ENCODE assay signal across 8 mouse cellular contexts in genomic region chr13:9763100-9763827, GRCm38 (mm10). TPM values are rescaled to one million over a fixed set of nuclear protein-coding genes. Genes with fewer than 3 reads are reported as not detected.
DNase-seq lines count a peak whose midpoint lies in the region; ATAC-seq and TF ChIP-seq lines count a peak whose summit lies in the region.

No protein-coding gene starts in this region.

- H3K27me3 ChIP-seq in kidney, adult 2 months (replicated peaks; ENCODE audit: control insufficient read depth, insufficient read depth, low read length), result no peaks in the 10 kb centered on the region
- H3K27me3 ChIP-seq in embryonic facial prominence, embryonic 12.5 days, result no peaks in the 10 kb centered on the region
- no peaks in the 10 kb centered on the region for H3K27me3 ChIP-seq in stomach, postnatal 0 days (ENCODE audit: control insufficient read depth, insufficient read depth, low read length)

- H3K9ac ChIP-seq in ES-E14 (ENCODE audit: insufficient read depth, low read depth, low read length, poor library complexity, severe bottlenecking), result peak overlapping the region; percentile 96
- peak overlapping the region; percentile 99 for H3K9ac ChIP-seq in embryonic facial prominence, embryonic 12.5 days
- H3K9ac ChIP-seq in stomach, postnatal 0 days (ENCODE audit: low read length), result peak overlapping the region; percentile 100

- DNase-seq in kidney, adult 2 months, result peak; percentile 44
- DNase-seq in kidney, postnatal 10 days, result no peak
- peak; percentile 13 for DNase-seq in ES-E14 (ENCODE audit: low read depth, low spot score)
- peak; percentile 78 for DNase-seq in induced T-regulatory cell, adult 2 months (ENCODE audit: low read depth)
- DNase-seq in stomach, postnatal 0 days (ENCODE audit: low spot score), result no peak
- no peak for DNase-seq in gastrocnemius, postnatal 36 days

- TF ChIP-seq POLR2A in kidney, adult 2 months (IDR thresholded peaks at IDR 0.05; ENCODE audit: low read depth, low read length), result no peak

- WGBS in kidney, adult 2 months, result under 1% methylated on average over 21 of the region's 21 CpGs
- WGBS in embryonic facial prominence, embryonic 12.5 days, result 4% methylated on average over 21 of the region's 21 CpGs
- WGBS in macrophage (ENCODE audit: missing documents), result 4% methylated on average over 21 of the region's 21 CpGs
- 1% methylated on average over 21 of the region's 21 CpGs for WGBS in stomach, postnatal 0 days

- H3K4me3 ChIP-seq in kidney, adult 2 months (ENCODE audit: insufficient read depth, low read depth, low read length), result peak overlapping the region; percentile 90
- H3K4me3 ChIP-seq in ES-E14 (ENCODE audit: insufficient read depth in 1 of 2, low read depth in 1 of 2, low read length in 2 of 2, poor library complexity in 1 of 2, severe bottlenecking in 1 of 2) (peak overlapping the region; percentile 92 to 93), macrophage (ENCODE audit: inconsistent target) (peak overlapping the region; percentile 66)
- peak overlapping the region; percentile 94 for H3K4me3 ChIP-seq in embryonic facial prominence, embryonic 12.5 days
- peak overlapping the region; percentile 92 for H3K4me3 ChIP-seq in stomach, postnatal 0 days (ENCODE audit: low read depth, low read length)

- in situ Hi-C loops in ES-E14 (cut with MboI; ENCODE audit: low sequenced_read_pairs in 2 of 2, unreplicated experiment in 2 of 2), result no loop called here

- H3K36me3 ChIP-seq in kidney, adult 2 months (ENCODE audit: control insufficient read depth, insufficient read depth, low read length), result no peaks in the 10 kb centered on the region
- H3K36me3 ChIP-seq in ES-E14 (ENCODE audit: control insufficient read depth, insufficient read depth, low read length, poor library complexity, severe bottlenecking) (no peaks in the 10 kb centered on the region), macrophage (ENCODE audit: inconsistent target) (no peaks in the 10 kb centered on the region)
- H3K36me3 ChIP-seq in embryonic facial prominence, embryonic 12.5 days, result no peaks in the 10 kb centered on the region
- H3K36me3 ChIP-seq in stomach, postnatal 0 days (ENCODE audit: control insufficient read depth, insufficient read depth, low read length), result no peaks in the 10 kb centered on the region

- H3K79me2 ChIP-seq in macrophage (ENCODE audit: inconsistent target), result peaks cover 55% of the 10 kb centered on the region

- intact Hi-C loops in gastrocnemius, postnatal 36 days (cut with DNase I), result no loop called here

- ATAC-seq in embryonic facial prominence, embryonic 12.5 days (ENCODE audit: insufficient number of reproducible peaks, insufficient read depth, low FRiP score, low TSS enrichment), result peak; percentile 43
- peak; percentile 76 for ATAC-seq in stomach, postnatal 0 days (ENCODE audit: low FRiP score, low TSS enrichment)

- peak overlapping the region; percentile 77 for H3K4me2 ChIP-seq in embryonic facial prominence, embryonic 12.5 days (replicated peaks)
- peak overlapping the region; percentile 74 for H3K4me2 ChIP-seq in stomach, postnatal 0 days (replicated peaks; ENCODE audit: low read depth)

- no peak for TF ChIP-seq CTCF in kidney, adult 2 months (conservative IDR thresholded peaks at IDR 0.05; ENCODE audit: insufficient read depth, insufficient read length, low read depth, low read length)
- no peak for TF ChIP-seq CTCF in stomach, postnatal 0 days (IDR thresholded peaks at IDR 0.05; ENCODE audit: low read depth)

- H3K27ac ChIP-seq in kidney, adult 2 months (ENCODE audit: insufficient read depth, low read depth, low read length), result peak overlapping the region; percentile 61
- no peak overlapping the region for H3K27ac ChIP-seq in ES-E14 (ENCODE audit: insufficient read depth, low read depth, low read length, poor library complexity, severe bottlenecking)
- peak overlapping the region; percentile 100 for H3K27ac ChIP-seq in embryonic facial prominence, embryonic 12.5 days
- 0 out of 2 replicates have a peak overlapping the region, but pooled peaks have one; percentile 12 for H3K27ac ChIP-seq in macrophage
- peak overlapping the region; percentile 99 for H3K27ac ChIP-seq in stomach, postnatal 0 days (replicated peaks)

- no peaks in the 10 kb centered on the region for H3K9me3 ChIP-seq in ES-E14 (ENCODE audit: control insufficient read depth, insufficient read depth, low read depth, low read length)
- no peaks in the 10 kb centered on the region for H3K9me3 ChIP-seq in embryonic facial prominence, embryonic 12.5 days
- H3K9me3 ChIP-seq in stomach, postnatal 0 days (ENCODE audit: control insufficient read depth, low read length), result no peaks in the 10 kb centered on the region

- TF ChIP-seq EP300 in stomach, postnatal 0 days (optimal IDR thresholded peaks at IDR 0.05), result no peak

- H3K4me1 ChIP-seq in kidney, adult 2 months (ENCODE audit: control insufficient read depth, insufficient read depth, low read length), result peaks cover 18% of the 10 kb centered on the region
- H3K4me1 ChIP-seq in ES-E14 (ENCODE audit: control insufficient read depth in 2 of 2, insufficient read depth in 2 of 2, low read length in 2 of 2, poor library complexity in 1 of 2), result peaks cover 0 to 8% of the 10 kb centered on the region in 2 experiments; a peak in 2 of 4 replicates
- peaks cover 51% of the 10 kb centered on the region for H3K4me1 ChIP-seq in embryonic facial prominence, embryonic 12.5 days
- H3K4me1 ChIP-seq in stomach, postnatal 0 days (replicated peaks; ENCODE audit: control insufficient read depth, insufficient read depth), result no peaks in the 10 kb centered on the region; the same call in 1 of the 2 replicates

TF ChIP-seq in ES-E14, 5 proteins besides CTCF, POLR2A, EP300 and RAD21:
- no peak for TF ChIP-seq ZNF384 (IDR thresholded peaks at IDR 0.05; ENCODE audit: low read depth, low read length)
- no peak for TF ChIP-seq MAFK (IDR thresholded peaks at IDR 0.05; ENCODE audit: insufficient read depth, low read depth, low read length)
- no peak for TF ChIP-seq CHD2 (IDR thresholded peaks at IDR 0.05; ENCODE audit: low read depth, low read length)
- TF ChIP-seq HCFC1 (IDR thresholded peaks at IDR 0.05; ENCODE audit: borderline replicate concordance, insufficient read depth, low read length), result no peak
- TF ChIP-seq ZC3H11A (IDR thresholded peaks at IDR 0.05; ENCODE audit: borderline replicate concordance, low read depth, low read length), result no peak

RNA-seq across cellular contexts. Expression of gene Zmynd11, which starts 1.9 kb away (rescaled TPM):
- 42.8 and 47.4 TPM in 2 replicates for polyA plus RNA-seq in kidney, adult 2 months (2012; rRNA removed)
- 24.3 and 29.8 TPM in 2 replicates for total RNA-seq in ES-E14 (2012; rRNA removed)
- polyA plus RNA-seq in embryonic facial prominence, embryonic 12.5 days (2016; fragmentation: Nextera tagmentation; extraction: Ambion mirVana), result 138 and 142 TPM in 2 replicates
- 100 to 1,000 TPM in 25 of 26 experiments, 10 to 100 TPM in 1; 94.5 to 281 (median 179) TPM for total RNA-seq in macrophage (2018; cell fraction: chromatin; rRNA removed)
- total RNA-seq in macrophage (2018; cell fraction: cytosol; rRNA removed), result 10 to 100 TPM; 36.5 to 57.1 (median 42.5) TPM
- total RNA-seq in macrophage (2018; cell fraction: nucleus; rRNA removed), result 100 to 1,000 TPM in 11 of 26 experiments, 10 to 100 TPM in 15; 50.9 to 188 (median 94.9) TPM
- 41.9 to 52.6 TPM (median 45.3 TPM) in 3 replicates for polyA plus RNA-seq in macrophage (2018)
- polyA plus RNA-seq in stomach, postnatal 0 days (2015; fragmentation: Nextera tagmentation; extraction: Ambion mirVana), result 47.0 and 47.7 TPM in 2 replicates
- total RNA-seq in gastrocnemius, postnatal 36 days (2021), result 10 to 100 TPM; 70.5 to 86.6 TPM

Comparison
In these comparisons a context has a peak if more than half of its experiments do, and no peak if none do; other contexts are left out.
1. DNase-seq: peak in kidney, adult 2 months (single experiment), ES-E14 (single experiment) and induced T-regulatory cell, adult 2 months (single experiment); none in kidney, postnatal 10 days (single experiment), stomach, postnatal 0 days (single experiment) and gastrocnemius, postnatal 36 days (0 of 2).
2. Peak in every context shown above with its lines, with median percentiles within 50 percentile points of each other: H3K4me3 ChIP-seq and H3K9ac ChIP-seq.